Mouse (Mus musculus): ENCODE results near the gene Ip6k1.

DNA sequence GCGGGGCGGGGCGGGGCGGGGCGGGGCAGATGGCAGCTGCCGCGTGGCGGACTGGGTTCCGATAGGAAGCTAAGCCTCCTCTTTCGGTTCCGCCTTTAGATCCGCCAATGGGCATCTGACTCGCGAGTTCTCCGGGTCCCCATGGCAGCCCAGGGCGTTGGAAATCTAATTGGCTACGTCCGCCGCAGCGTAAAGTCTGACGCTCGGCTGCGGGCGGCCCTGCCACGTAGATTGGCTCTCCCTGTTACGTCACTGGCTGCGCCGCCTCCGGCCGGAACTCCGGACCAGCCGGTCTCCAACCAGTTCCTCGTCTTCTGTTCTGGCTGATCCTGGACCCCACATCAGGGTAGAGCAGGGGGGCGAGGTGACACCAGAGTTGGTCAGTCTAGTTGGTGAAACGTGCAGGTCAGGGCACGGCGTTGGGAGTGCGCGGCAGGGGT lies 46.7 kb downstream of the Ip6k1 start, which contains the start of gene Gmppb:
- no peak for TF ChIP-seq CTCF (IDR thresholded peaks at IDR 0.05)
- no peak for TF ChIP-seq EP300 (IDR thresholded peaks at IDR 0.05)
